7 mouse cellular contexts compared by ENCODE assay signal in genomic region chr19:21652285-21653171, GRCm38 (mm10). TPM values are rescaled to one million over a fixed set of nuclear protein-coding genes. Genes with fewer than 3 reads are reported as not detected.
DNase-seq lines count a peak whose midpoint lies in the region; ATAC-seq lines count a peak whose summit lies in the region.

1110059E24Rik (minus strand) TSS chr19:21652976.

- ATAC-seq in embryonic facial prominence, embryonic 11.5 days (replicated peaks; ENCODE audit: insufficient number of reproducible peaks, low FRiP score, low TSS enrichment, low read depth), result peak; percentile 100
- peak; percentile 95 for ATAC-seq in granulocyte monocyte progenitor cell, adult 5-6 weeks (replicated peaks; ENCODE audit: poor library complexity, severe bottlenecking)
- peak; percentile 100 for ATAC-seq in midbrain, embryonic 13.5 days

- peak within 1 kb of the TSS; percentile 90 for H3K9ac ChIP-seq in embryonic facial prominence, embryonic 11.5 days (replicated peaks; ENCODE audit: low read length)
- peak within 1 kb of the TSS; percentile 98 for H3K9ac ChIP-seq in midbrain, embryonic 13.5 days (replicated peaks)

- H3K9me3 ChIP-seq in embryonic facial prominence, embryonic 11.5 days (replicated peaks; ENCODE audit: control insufficient read depth, low read length), result no peaks in the 10 kb centered on the region
- H3K9me3 ChIP-seq in limb, embryonic 10.5 days (replicated peaks), result no peaks in the 10 kb centered on the region
- no peaks in the 10 kb centered on the region for H3K9me3 ChIP-seq in midbrain, embryonic 13.5 days

- H3K4me2 ChIP-seq in embryonic facial prominence, embryonic 11.5 days (ENCODE audit: low read depth, low read length), result peak within 1 kb of the TSS; percentile 64
- peak within 1 kb of the TSS; percentile 87 for H3K4me2 ChIP-seq in midbrain, embryonic 13.5 days (replicated peaks)

- no peaks in the 10 kb centered on the region for H3K27me3 ChIP-seq in embryonic facial prominence, embryonic 11.5 days (ENCODE audit: control insufficient read depth, insufficient read depth, low read length)
- H3K27me3 ChIP-seq in limb, embryonic 10.5 days (ENCODE audit: low read depth, poor library complexity, severe bottlenecking), result no peaks in the 10 kb centered on the region
- no peaks in the 10 kb centered on the region for H3K27me3 ChIP-seq in midbrain, embryonic 13.5 days

- DNase-seq in adrenal gland, postnatal 14 days, result peak; percentile 99
- DNase-seq in embryonic facial prominence, embryonic 11.5 days (ENCODE audit: low spot score), result peak; percentile 96
- peak; percentile 99 for DNase-seq in kidney, adult 11 months
- peak; percentile 95 for DNase-seq in limb, embryonic 10.5 days (ENCODE audit: low spot score)
- peak; percentile 93 for DNase-seq in spleen, adult 12 weeks (ENCODE audit: low spot score)

- H3K27ac ChIP-seq in embryonic facial prominence, embryonic 11.5 days (replicated peaks; ENCODE audit: low read depth, low read length), result peak within 1 kb of the TSS; percentile 97
- peak within 1 kb of the TSS; percentile 98 for H3K27ac ChIP-seq in limb, embryonic 10.5 days
- H3K27ac ChIP-seq in midbrain, embryonic 13.5 days, result peak within 1 kb of the TSS; percentile 99

- peak within 1 kb of the TSS; percentile 88 for H3K4me3 ChIP-seq in embryonic facial prominence, embryonic 11.5 days (ENCODE audit: low read depth, low read length)
- H3K4me3 ChIP-seq in limb, embryonic 10.5 days, result peak within 1 kb of the TSS; percentile 95
- peak within 1 kb of the TSS; percentile 84 for H3K4me3 ChIP-seq in midbrain, embryonic 13.5 days (replicated peaks)

- no peaks in the 10 kb centered on the region for H3K36me3 ChIP-seq in embryonic facial prominence, embryonic 11.5 days (replicated peaks; ENCODE audit: control insufficient read depth, insufficient read depth, low read depth, low read length)
- no peaks in the 10 kb centered on the region for H3K36me3 ChIP-seq in limb, embryonic 10.5 days
- 0 out of 2 replicates have a peak, but pooled peaks cover 3% of the 10 kb centered on the region for H3K36me3 ChIP-seq in midbrain, embryonic 13.5 days

- no peaks in the 10 kb centered on the region for H3K4me1 ChIP-seq in embryonic facial prominence, embryonic 11.5 days (ENCODE audit: control insufficient read depth, insufficient read depth, low read length)
- H3K4me1 ChIP-seq in limb, embryonic 10.5 days, result peaks cover 19% of the 10 kb centered on the region
- peaks cover 39% of the 10 kb centered on the region for H3K4me1 ChIP-seq in midbrain, embryonic 13.5 days (replicated peaks)

- 6% methylated on average over 52 of the region's 52 CpGs for WGBS in embryonic facial prominence, embryonic 11.5 days
- WGBS in limb, embryonic 10.5 days, result 5% methylated on average over 52 of the region's 52 CpGs
- WGBS in midbrain, embryonic 13.5 days, result 4% methylated on average over 52 of the region's 52 CpGs

RNA-seq across cellular contexts. Expression of gene 1110059E24Rik, which starts in this region (rescaled TPM):
- 30.0 and 30.5 TPM in 2 replicates for total RNA-seq in adrenal gland, postnatal 14 days (2021)
- 73.9 and 74.2 TPM in 2 replicates for polyA plus RNA-seq in embryonic facial prominence, embryonic 11.5 days (2014; fragmentation: Nextera tagmentation; extraction: Ambion mirVana)
- 35.7 and 39.1 TPM in 2 replicates for total RNA-seq in granulocyte monocyte progenitor cell, adult 5-6 weeks (2014; fragmentation: Nextera tagmentation)
- total RNA-seq in granulocyte monocyte progenitor cell, adult 5-6 weeks (2017), result 88.0 and 90.1 TPM in 2 replicates
- polyA plus RNA-seq in limb, embryonic 10.5 days (2016; fragmentation: Nextera tagmentation; extraction: Ambion mirVana), result 76.9 and 78.0 TPM in 2 replicates
- polyA plus RNA-seq in midbrain, embryonic 13.5 days (2015; fragmentation: Nextera tagmentation; extraction: Ambion mirVana), result 68.6 and 69.9 TPM in 2 replicates

Comparison
In these comparisons a context has a peak if more than half of its experiments do, and no peak if none do; other contexts are left out.
1. Peak in every context shown above with its lines: DNase-seq, ATAC-seq, H3K4me3 ChIP-seq and H3K27ac ChIP-seq.